Mouse (Mus musculus) lung, postnatal 36 days (tissue): Measurements from ENCODE around the gene Mettl13.
A peak's percentile ranks its signal among the peaks of the same experiment; 100 is the strongest.

ENCODE experiments used
- DNase-seq: peaks from one replicate; pipeline ENCODE4 v3.0.0; 2022; ENCODE audit warnings: mixed read lengths

The Mettl13 gene

DNA sequence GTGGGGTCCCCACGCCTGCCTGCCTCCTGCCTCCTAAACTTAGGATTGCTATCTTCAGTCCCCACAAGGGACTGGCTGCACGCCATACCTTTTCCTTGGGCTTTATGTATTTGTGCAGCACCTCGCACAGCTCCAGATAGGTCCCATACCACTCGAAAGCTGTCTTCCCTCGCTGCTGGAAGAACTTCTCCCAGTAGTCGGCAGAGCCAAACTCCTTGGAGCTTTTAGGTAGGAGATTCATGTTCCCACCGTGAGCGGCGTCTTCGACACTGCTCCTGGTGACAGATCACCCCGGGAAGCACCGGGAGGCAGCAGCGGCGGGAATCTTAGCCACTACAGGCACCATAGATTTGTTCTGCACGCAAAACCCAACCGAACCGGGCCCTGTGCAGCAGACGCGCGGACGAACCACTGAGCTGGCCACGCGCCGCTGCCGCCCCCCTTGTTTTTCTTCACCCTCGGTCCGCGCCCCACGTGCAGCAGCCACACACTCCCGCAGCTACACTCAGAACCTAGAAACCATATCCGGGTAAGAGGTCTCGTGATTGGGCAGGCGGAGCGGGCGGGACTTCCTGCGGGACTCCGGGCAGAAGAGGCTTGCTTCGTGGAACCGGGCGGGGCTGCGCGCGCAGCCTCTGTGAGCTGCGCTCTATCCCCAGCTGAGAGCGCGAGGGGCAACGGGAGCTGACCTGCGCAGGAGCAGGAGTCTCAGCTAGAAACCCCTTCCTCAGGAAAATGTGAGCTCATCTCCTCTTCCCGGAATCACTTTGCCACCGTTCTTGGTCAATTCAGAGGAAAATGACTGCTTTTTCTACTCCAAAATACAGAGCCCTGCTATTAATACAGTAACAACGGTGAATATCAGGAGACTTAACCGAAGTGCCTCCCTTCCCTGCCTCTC lies at the start of gene Mettl13:
Gene Mettl13, minus strand, starts transcription at position 536 of the 901 bp plus-strand sequence.
- DNase-seq, result peak; percentile 94

- DNase-seq, result no peak
Measured at GRCm38 (mm10) chr1:162597379-162598102, 49.2 kb upstream of the Mettl13 start.

DNA sequence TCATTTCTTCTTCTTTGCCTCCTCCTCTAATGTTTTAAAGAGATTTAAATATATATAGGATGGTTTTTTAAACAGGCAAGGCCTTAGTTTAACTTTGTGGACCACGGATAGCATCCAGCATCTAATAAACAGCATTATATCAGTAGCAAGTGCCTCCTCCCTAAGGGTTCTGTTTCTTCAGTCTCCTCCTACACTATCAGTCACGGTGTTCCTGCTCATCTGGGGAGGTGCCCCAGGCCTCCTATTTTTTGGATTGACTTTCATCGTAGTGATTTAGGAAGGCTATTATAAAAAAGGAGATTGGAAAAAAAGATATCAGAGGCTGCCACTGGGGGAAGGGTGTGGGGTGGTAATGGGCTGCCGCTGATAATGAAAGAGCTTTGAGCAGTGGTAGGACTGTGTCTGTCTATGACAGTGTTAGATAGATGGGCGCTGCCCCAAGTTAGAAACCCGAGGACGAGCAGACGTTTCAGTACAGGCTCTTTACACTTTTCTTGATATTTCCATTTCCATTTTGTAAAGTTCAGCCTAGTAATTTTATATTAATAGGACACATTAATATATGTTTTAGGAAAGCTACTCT lies 42.2 kb upstream of the Mettl13 start:
- DNase-seq, result no peak

- DNase-seq, result peak; percentile 49
Measured at GRCm38 (mm10) chr1:162589443-162589842, 41.1 kb upstream of the Mettl13 start.

DNA sequence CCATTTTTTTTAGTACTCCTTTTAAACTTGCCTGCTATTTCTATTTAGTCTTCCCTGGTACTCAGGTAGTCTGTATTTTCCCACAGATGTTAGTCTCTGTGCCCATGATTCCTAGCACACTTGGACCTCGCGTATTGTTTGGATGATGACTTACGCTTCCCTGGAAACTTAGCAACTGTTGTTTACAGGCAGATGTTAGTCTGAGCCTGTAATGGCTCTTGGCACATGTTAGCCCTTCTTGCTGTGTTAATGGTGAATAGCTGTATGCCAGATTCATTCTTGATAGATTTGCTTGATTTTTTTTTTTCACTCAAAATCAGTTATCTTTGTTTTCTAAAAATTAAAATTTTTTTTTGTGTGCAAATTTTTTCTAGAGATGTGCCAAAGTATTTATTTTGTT lies 40.3 kb upstream of the Mettl13 start:
- DNase-seq, result no peak

- DNase-seq, result no peak
Measured at GRCm38 (mm10) chr1:162586282-162586681, 37.9 kb upstream of the Mettl13 start.

DNA sequence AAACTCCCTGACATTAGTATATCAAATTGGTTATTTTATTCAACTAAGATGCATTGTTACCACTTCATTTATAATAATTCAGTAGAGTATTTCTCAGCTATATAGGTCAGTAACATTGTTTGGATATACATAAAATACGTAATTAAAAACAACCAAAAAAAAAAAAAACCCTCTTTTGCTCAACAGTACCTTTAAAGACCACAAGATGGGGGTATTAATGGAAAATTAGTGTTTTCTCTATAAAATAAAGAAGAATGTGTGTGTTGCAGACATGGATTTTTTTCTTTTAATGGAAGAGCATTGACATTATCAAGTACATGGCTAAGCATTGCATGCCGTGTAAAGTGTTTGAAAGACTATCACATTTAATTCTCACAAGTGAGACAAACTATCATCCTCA lies 34.5 kb upstream of the Mettl13 start:
- no peak for DNase-seq

DNA sequence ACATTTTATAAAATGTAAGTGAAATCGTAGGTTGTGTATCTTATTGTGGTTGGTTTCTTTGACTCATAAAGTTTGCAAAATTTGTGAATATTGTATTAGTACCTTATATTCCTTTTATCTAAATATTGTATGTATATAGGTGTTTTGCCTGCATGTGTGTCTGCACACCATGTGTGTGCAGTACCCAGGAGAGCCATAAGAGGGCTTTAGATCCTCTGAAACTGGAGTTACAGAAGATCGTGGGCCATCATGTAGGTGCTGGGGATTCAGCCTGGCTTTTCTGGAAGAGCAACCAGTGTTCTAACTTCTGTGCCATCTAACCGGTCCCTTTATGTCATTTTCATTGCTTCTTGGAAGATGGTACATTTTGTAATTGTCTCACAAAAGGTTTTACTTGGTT lies 26.7 kb upstream of the Mettl13 start:
- DNase-seq, result no peak

DNA sequence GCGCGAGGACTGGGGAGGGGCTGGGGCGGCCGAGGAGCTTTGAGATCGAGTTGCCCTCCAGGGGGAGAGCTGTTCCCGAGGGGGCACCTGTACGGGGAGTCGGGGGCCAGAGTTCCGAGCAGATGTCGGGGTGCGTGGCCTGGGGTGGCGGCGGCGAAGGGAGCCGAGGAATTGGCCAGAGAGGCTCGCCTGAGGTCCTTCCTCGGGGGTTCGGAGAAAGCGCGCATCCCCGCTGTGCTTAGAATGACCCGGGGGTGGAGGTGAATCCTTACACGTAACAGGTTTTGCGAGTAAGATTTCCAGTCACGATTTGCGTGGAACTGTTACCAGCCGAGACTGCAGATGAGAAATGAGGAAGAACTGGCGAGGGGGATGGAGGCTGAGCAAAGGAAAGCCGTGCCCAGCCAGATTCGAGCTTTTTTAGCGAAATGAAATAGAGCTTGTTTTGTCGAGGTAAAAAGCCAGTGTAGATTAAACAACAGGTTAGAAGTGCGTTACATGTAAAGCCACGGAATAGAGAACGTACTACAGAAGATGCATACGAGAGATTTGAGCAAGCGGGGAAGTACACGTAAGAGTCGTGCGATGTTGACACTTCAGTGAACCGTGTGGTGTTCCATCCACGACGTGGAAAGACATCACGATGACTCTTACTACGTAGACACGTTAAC lies 22.7 kb upstream of the Mettl13 start:
- DNase-seq, result peak; percentile 63

GRCm38 (mm10) chr1:162570260-162570748 lies 22.0 kb upstream of the Mettl13 start, which contains the start of gene Vamp4:
TSS of gene Vamp4 (plus strand) at chr1:162570515.
- DNase-seq, result peak; percentile 93

GRCm38 (mm10) chr1:162567351-162567750 lies 19.0 kb upstream of the Mettl13 start:
- DNase-seq, result no peak

GRCm38 (mm10) chr1:162564992-162565391 lies 16.6 kb upstream of the Mettl13 start:
- peak; percentile 74 for DNase-seq

GRCm38 (mm10) chr1:162563236-162563635 lies 14.9 kb upstream of the Mettl13 start:
- no peak for DNase-seq

DNA sequence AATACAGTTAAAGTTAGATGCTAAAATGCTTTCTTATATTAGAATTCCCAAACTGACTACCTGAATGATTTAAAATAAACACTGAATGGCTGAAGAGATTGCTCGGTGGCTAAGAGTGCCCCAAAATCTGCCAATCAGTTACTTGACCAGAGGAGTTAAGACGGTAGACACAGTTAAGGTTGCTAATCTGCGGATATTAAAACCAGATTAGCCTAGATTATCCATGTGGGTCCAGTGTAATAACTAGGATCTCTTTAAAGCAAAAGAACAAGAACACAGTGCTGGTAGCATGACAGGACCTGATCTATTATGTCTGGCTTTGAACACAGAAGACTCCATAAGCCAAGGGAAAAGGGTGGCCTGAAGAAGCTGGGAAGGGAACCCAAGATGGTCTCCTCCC lies 5.8 kb upstream of the Mettl13 start:
- DNase-seq, result no peak

GRCm38 (mm10) chr1:162552956-162553355 lies 4.6 kb upstream of the Mettl13 start:
- DNase-seq, result no peak

DNA sequence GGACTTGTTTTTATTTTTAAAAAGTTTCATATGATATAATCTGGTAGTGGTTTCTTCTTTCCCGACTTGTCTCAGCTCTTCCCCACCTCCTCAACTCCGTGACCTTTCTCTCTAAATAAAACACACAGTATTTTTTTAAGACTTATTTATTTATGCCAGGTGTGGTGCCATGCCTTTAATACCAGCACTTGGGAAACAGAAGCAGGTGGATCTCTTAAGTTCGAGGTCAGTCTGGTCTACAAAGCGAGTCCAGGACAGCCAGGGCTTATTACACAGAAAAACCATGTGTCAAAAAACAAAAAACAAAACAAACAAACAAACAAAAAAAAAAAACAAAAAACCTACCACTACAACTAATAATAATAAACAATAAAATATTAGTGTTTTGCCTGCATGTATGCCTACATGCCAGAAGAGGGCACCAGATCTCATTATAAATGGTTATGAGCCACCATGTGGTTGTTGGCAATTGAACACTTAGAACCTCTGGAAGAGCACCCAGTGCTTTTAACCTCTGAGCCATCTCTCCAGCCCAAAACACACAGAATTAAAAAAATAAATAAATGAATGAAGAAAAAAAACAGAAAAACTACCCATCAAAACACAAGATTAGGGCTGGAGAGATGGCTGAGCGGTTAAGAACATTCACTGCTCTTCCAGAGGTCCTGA lies 1.4 kb upstream of the Mettl13 start:
- peak; percentile 59 for DNase-seq

DNA sequence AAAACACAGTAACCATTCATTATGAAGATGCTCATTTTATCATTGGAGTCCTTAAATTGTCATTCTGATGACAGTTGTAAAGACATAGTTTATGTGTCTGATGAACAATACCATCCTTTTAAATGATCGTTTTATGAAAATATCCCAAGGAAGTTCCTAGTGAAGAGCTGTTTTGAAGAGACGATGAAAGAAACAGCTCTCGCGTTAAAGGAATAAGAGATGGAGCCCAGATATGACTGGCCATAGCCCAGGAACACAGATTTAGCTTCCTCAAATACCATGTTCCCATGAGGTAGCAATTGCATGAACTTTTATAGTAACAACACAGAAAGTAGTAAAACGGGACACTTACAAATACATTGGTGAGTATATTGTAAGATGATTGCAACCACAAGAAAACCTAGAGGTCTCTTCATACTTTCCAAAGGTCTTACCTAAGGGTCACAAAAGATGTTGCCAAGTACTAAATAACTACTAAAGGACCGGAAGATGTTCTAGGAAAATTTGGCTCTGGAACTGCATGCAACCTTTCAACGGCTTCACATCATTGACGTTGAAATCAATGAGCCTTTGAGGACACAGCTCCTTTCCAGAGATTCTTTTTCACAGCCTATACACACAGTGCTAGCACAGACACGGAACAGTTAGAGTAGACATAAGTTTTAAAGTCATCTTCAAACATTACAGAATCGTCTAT lies 714 bp upstream of the Mettl13 start:
- no peak for DNase-seq

DNA sequence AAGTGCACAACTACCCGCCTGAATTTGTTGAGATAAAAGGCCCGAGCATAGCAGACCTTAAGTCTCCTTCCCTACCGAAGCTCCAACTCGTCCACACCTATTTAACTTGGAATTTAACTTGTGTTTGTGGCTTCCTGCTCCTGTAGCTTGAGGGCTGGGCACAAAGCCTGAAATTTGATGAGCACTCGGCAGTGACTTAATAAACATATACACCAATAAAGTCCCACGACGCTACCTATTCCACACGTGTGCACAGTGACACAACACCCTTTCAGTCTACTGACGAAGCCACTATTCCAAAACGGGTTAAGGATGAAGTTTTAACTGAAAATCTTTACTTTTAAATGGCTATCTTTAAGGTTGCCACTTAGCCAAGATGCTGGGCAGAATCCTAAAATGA lies 744 bp downstream of the Mettl13 start:
- no peak for DNase-seq

DNA sequence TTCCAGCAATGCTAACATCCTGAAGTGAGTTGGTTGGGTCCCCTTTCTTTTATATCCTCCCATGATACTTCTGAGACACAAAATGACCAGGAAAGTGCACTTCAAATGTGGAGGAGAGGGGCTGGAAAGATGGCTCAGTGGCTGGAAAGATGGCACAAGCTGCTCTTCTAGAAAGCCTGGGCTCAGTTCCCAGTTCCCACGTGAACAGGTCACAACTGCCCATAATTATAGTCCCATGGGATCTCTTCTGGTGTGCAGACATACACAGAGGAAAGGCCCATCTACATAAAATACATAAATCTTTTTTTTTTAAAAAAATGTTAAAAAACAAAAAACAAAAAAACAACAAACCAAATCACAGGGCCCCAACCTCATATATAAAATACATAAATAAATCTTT lies 5.1 kb downstream of the Mettl13 start:
- DNase-seq, result no peak

DNA sequence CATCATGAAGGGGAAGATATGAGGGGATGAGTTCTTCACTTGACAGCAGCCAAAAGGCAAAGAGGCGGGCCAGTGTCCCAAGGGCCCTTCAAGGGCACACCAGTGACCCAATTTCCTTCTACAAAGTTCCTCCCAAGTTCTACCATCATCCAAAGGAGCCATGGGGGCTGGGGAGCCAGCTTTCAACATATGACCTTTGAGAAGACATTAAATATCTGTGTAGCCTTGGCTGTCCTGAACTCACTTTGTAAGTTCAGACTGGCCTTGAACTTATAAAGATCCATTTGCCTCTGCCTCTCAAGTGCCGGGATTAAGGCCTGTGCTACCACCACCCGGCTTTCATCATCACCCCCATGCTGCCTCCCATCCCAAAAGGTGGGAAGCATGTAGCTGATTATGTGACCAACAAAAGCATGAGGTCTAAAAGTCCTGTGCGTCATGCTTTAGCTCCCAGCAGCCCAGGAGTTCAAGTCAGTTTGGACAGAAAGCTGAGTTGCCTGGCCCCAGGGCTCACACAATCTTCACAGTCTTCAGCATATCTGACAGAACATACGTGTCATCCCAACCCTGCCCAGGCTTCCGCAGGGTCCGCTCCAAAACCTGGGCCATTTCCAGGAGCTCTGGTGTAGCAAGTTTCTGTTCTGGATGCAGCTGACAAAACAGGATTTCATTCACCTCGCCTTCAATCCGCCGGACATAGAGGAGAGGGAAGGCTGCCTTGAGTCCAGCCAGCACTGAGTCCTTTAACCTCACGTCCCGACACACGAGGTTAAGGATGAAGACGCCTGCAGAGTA lies 14.4 kb downstream of the Mettl13 start:
- no peak for DNase-seq

DNA sequence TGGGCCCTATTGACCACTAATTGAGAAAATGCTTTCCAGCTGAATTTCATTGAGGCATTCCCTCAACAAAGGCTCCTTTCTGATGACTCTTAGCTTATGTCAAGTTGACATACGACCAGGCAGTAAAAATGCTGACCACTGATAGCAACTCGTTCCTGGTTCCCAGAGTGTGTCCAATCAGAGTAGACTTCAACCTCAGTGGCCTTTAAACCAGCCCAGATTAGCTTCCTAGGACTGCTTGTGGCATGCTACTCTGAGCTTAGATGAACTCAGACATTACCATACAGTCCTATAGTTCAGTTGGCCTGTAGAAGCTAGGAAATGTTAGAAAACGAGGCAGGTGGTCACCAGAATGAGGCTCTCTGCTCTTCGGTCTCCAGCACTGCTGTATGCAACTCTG lies 16.0 kb downstream of the Mettl13 start:
- no peak for DNase-seq
